Mouse (Mus musculus): ENCODE data around the gene Slc23a2. TPM values are rescaled to one million over a fixed set of nuclear protein-coding genes. Genes with fewer than 3 reads are reported as not detected.

Gene Slc23a2
- polyA plus RNA-seq, 2 experiments: 1.6 to 2.3 TPM

DNA sequence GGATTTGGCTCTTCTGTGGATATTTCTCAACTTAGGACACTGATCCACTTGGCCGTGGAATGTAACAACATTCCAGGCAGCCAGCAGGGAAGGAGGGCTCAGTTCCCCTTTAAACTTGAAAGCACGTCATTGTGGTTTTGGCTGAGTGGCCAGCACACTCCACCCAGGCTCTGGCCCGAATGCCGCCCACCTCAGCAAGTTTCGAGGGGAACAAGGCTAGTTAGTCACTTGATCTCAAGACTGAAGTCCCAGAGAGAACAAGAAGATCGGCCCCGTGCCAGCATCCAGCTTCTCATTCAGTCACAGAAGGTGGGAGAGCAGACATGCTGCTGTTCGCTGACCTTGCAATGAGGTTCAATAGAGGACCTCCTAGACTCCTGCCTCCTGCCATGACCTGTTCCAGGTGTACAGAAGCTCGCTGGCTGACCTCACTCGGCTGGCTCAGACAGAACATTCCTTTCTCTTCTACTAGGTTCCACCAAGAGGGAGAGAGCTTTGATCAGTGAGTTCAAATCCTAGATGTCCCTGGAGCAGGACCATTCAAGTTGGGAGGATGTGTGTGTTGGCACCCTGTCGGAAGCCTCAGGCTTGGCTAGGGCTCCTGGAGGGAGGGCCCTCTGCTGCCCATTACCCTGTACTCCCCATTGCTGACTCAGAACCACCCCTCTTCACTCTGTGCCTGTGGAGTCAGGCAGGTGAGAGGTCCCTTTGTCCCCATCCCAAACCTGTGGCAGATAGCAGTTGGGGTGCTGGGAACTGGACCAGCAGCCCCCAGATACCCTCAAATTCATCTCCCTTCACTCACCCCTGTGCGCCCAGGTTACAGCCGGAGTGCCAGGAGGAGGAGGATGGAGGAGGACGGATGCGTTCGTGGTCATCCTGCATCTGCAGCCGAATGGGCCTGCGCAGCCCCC lies 138.1 kb downstream of the Slc23a2 start:
- 64% methylated on average over 18 of the region's 18 CpGs for WGBS (ENCODE audit: insufficient replicate concordance)
- DNase-seq (ENCODE audit: low read depth in 3 of 3, low spot score in 3 of 3) (no peak), ATAC-seq (ENCODE audit: insufficient read depth) (no peak)
- TF ChIP-seq EP300 (IDR thresholded peaks at IDR 0.05; ENCODE audit: low read depth) (no peak), CTCF (IDR thresholded peaks at IDR 0.05; ENCODE audit: low read depth) (no peak)
- Histone ChIP-seq H3K4me1 (replicated peaks; ENCODE audit: control insufficient read depth in 2 of 2, insufficient read depth in 2 of 2, low read length in 1 of 2) (no peaks in the 10 kb centered on the region), H3K27ac (no peak overlapping the region), H3K36me3 (replicated peaks; ENCODE audit: control insufficient read depth, insufficient read depth, low read depth) (no peaks in the 10 kb centered on the region), H3K4me3 (ENCODE audit: insufficient read depth in 1 of 2, low read depth in 2 of 2, low read length in 2 of 2) (no peak overlapping the region), H3K27me3 (ENCODE audit: control insufficient read depth, insufficient read depth, low read length) (no peaks in the 10 kb centered on the region), H3K9ac (replicated peaks) (no peak overlapping the region), H3K9me3 (ENCODE audit: control insufficient read depth, low read length) (no peaks in the 10 kb centered on the region), H3K4me2 (ENCODE audit: low read depth) (no peak overlapping the region)

DNA sequence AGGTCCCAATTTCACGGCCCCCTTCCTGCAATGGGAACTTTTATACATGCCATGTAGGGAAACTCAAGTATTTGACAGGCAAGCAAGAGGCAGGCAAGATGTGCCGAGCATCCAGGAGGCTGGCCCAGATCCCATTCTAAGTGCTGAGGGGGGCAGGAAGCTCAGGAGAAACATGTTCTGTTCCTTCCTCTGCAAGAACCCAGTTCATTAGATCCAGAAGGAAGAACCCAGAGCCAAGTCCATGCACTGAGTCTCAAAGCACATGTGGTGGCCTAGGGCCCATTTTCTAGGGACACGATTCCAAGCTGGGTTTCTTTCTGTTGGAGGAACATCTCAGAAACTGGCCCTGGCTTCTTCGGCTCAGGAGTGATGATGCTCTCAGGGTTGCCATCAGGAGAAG lies 139.5 kb downstream of the Slc23a2 start:
- Histone ChIP-seq H3K27ac (no peak overlapping the region), H3K27me3 (ENCODE audit: control insufficient read depth, insufficient read depth, low read length) (no peaks in the 10 kb centered on the region), H3K4me2 (ENCODE audit: low read depth) (no peak overlapping the region), H3K9ac (replicated peaks) (no peak overlapping the region), H3K9me3 (ENCODE audit: control insufficient read depth, low read length) (no peaks in the 10 kb centered on the region), H3K4me3 (ENCODE audit: insufficient read depth in 1 of 2, low read depth in 2 of 2, low read length in 2 of 2) (no peak overlapping the region), H3K4me1 (replicated peaks; ENCODE audit: control insufficient read depth in 2 of 2, insufficient read depth in 2 of 2, low read length in 1 of 2) (no peaks in the 10 kb centered on the region), H3K36me3 (replicated peaks; ENCODE audit: control insufficient read depth, insufficient read depth, low read depth) (no peaks in the 10 kb centered on the region)
- no peak for ATAC-seq (ENCODE audit: insufficient read depth)
- TF ChIP-seq CTCF (IDR thresholded peaks at IDR 0.05; ENCODE audit: low read depth): no peak
- TF ChIP-seq EP300 (IDR thresholded peaks at IDR 0.05; ENCODE audit: low read depth): no peak
- DNase-seq (ENCODE audit: low read depth in 3 of 3, low spot score in 3 of 3): no peak
- WGBS (ENCODE audit: insufficient replicate concordance): 63% methylated on average over 4 of the region's 4 CpGs

- no peak overlapping the region for H3K27ac ChIP-seq
- H3K9ac ChIP-seq (replicated peaks): no peak overlapping the region
- 68% methylated on average over 9 of the region's 9 CpGs for WGBS (ENCODE audit: insufficient replicate concordance)
- TF ChIP-seq CTCF (IDR thresholded peaks at IDR 0.05; ENCODE audit: low read depth) (no peak), EP300 (IDR thresholded peaks at IDR 0.05; ENCODE audit: low read depth) (no peak)
- no peaks in the 10 kb centered on the region for H3K36me3 ChIP-seq (replicated peaks; ENCODE audit: control insufficient read depth, insufficient read depth, low read depth)
- no peaks in the 10 kb centered on the region for H3K27me3 ChIP-seq (ENCODE audit: control insufficient read depth, insufficient read depth, low read length)
- H3K9me3 ChIP-seq (ENCODE audit: control insufficient read depth, low read length): no peaks in the 10 kb centered on the region
- H3K4me3 ChIP-seq (ENCODE audit: insufficient read depth in 1 of 2, low read depth in 2 of 2, low read length in 2 of 2): no peak overlapping the region
- DNase-seq (ENCODE audit: low read depth in 3 of 3, low spot score in 3 of 3) (no peak), ATAC-seq (ENCODE audit: insufficient read depth) (no peak)
- no peaks in the 10 kb centered on the region for H3K4me1 ChIP-seq (replicated peaks; ENCODE audit: control insufficient read depth in 2 of 2, insufficient read depth in 2 of 2, low read length in 1 of 2)
- no peak overlapping the region for H3K4me2 ChIP-seq (ENCODE audit: low read depth)
Measured at GRCm38 (mm10) chr2:132004495-132005136, 140.3 kb downstream of the Slc23a2 start.

- no peak for DNase-seq (ENCODE audit: low read depth in 3 of 3, low spot score in 3 of 3)
- Histone ChIP-seq H3K27me3 (ENCODE audit: control insufficient read depth, insufficient read depth, low read length) (no peaks in the 10 kb centered on the region), H3K4me3 (ENCODE audit: insufficient read depth in 1 of 2, low read depth in 2 of 2, low read length in 2 of 2) (no peak overlapping the region), H3K4me1 (replicated peaks; ENCODE audit: control insufficient read depth in 2 of 2, insufficient read depth in 2 of 2, low read length in 1 of 2) (no peaks in the 10 kb centered on the region), H3K9me3 (ENCODE audit: control insufficient read depth, low read length) (no peaks in the 10 kb centered on the region), H3K36me3 (replicated peaks; ENCODE audit: control insufficient read depth, insufficient read depth, low read depth) (no peaks in the 10 kb centered on the region), H3K27ac (no peak overlapping the region), H3K4me2 (ENCODE audit: low read depth) (no peak overlapping the region), H3K9ac (replicated peaks) (no peak overlapping the region)
- no peak for ATAC-seq (ENCODE audit: insufficient read depth)
- TF ChIP-seq CTCF (IDR thresholded peaks at IDR 0.05; ENCODE audit: low read depth) (no peak), EP300 (IDR thresholded peaks at IDR 0.05; ENCODE audit: low read depth) (no peak)
- 52% methylated on average over 5 of the region's 5 CpGs for WGBS (ENCODE audit: insufficient replicate concordance)
Measured at GRCm38 (mm10) chr2:132003916-132004315, 141.0 kb downstream of the Slc23a2 start.

Other genes starting within 250 kb of the Slc23a2 start
- 12.5 and 15.6 TPM in 2 replicates for gene Prnp, start 235.2 kb downstream of the Slc23a2 start, polyA plus RNA-seq (2012; rRNA removed)
- gene Prnp, start 235.2 kb downstream of the Slc23a2 start, polyA plus RNA-seq (2014; fragmentation: Nextera tagmentation; extraction: Ambion mirVana): 16.9 and 20.3 TPM in 2 replicates
- gene Prn, start 235.2 kb downstream of the Slc23a2 start, polyA plus RNA-seq (2012; rRNA removed): not detected in 2 replicates
- gene Prn, start 235.2 kb downstream of the Slc23a2 start, polyA plus RNA-seq (2014; fragmentation: Nextera tagmentation; extraction: Ambion mirVana): not detected in 2 replicates
- gene Prnd, start 194.2 kb downstream of the Slc23a2 start, polyA plus RNA-seq (2012; rRNA removed): 0.16 and 0.21 TPM in 2 replicates
- 0.11 TPM in 1 of 2 replicates, not detected in the other for gene Prnd, start 194.2 kb downstream of the Slc23a2 start, polyA plus RNA-seq (2014; fragmentation: Nextera tagmentation; extraction: Ambion mirVana)
- 0.96 and 1.2 TPM in 2 replicates for gene Rassf2, start 114.8 kb downstream of the Slc23a2 start, polyA plus RNA-seq (2012; rRNA removed)
- 1.9 and 2.0 TPM in 2 replicates for gene Rassf2, start 114.8 kb downstream of the Slc23a2 start, polyA plus RNA-seq (2014; fragmentation: Nextera tagmentation; extraction: Ambion mirVana)
- gene Tmem230, start 102.7 kb upstream of the Slc23a2 start, polyA plus RNA-seq (2012; rRNA removed): 9.0 and 11.8 TPM in 2 replicates
- 15.2 and 15.7 TPM in 2 replicates for gene Tmem230, start 102.7 kb upstream of the Slc23a2 start, polyA plus RNA-seq (2014; fragmentation: Nextera tagmentation; extraction: Ambion mirVana)
- 355 and 391 TPM in 2 replicates for gene Pcna, start 108.2 kb upstream of the Slc23a2 start, polyA plus RNA-seq (2012; rRNA removed)
- 356 and 377 TPM in 2 replicates for gene Pcna, start 108.2 kb upstream of the Slc23a2 start, polyA plus RNA-seq (2014; fragmentation: Nextera tagmentation; extraction: Ambion mirVana)
- gene Cds2, start 118.0 kb upstream of the Slc23a2 start, polyA plus RNA-seq (2012; rRNA removed): 4.6 TPM in 2 replicates
- gene Cds2, start 118.0 kb upstream of the Slc23a2 start, polyA plus RNA-seq (2014; fragmentation: Nextera tagmentation; extraction: Ambion mirVana): 8.8 and 10.1 TPM in 2 replicates
- 0.03 and 0.04 TPM in 2 replicates for gene Prokr2, start 240.3 kb upstream of the Slc23a2 start, polyA plus RNA-seq (2012; rRNA removed)
- 0.06 TPM in 2 replicates for gene Prokr2, start 240.3 kb upstream of the Slc23a2 start, polyA plus RNA-seq (2014; fragmentation: Nextera tagmentation; extraction: Ambion mirVana)

Data from liver, embryonic 14.5 days (tissue).